15 mouse cellular contexts compared by ENCODE assay signal in the genomic region with DNA sequence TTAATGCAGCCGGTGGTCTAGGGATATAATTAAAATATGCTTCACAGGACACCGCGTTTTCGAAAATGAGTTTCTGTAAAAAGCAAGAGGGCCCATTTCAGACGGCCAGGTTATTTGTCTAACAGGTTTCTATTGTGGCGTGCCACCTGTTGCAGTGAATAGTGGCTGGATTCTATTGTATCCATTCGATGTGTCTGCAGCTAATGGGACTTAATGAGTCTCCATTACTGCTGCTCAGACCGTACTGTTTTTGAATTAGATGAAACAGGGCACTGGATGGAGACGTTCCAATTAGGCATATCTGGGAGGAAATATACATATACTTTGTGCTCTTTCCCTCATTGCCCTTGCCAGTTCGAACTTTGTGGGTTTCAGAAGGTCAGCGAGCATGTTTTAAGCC.
"Had no signal": no experiment of that assay in that cellular context is flagged by ENCODE, and none has a peak within 500 bp of the region (broad histone marks: within the 10 kb centered on the region; RNA-seq: fewer than 3 reads in every experiment).

No protein-coding gene starts in this region.

- H3K36me3 ChIP-seq: kidney, embryonic 15.5 days; limb, embryonic 15.5 days; liver, embryonic 12.5 days; midbrain, embryonic 12.5 days had no signal

- ATAC-seq: liver, embryonic 12.5 days; midbrain, embryonic 16.5 days had no signal

- H3K27ac ChIP-seq: kidney, embryonic 15.5 days; left cerebral cortex, adult 2 months; limb, embryonic 15.5 days; liver, embryonic 12.5 days; macrophage; midbrain, embryonic 12.5 days had no signal

- H3K4me1 ChIP-seq: kidney, embryonic 15.5 days; limb, embryonic 15.5 days; liver, embryonic 12.5 days had no signal

- H3K9ac ChIP-seq: kidney, embryonic 15.5 days; limb, embryonic 15.5 days; liver, embryonic 12.5 days; lung, embryonic 14.5 days; midbrain, embryonic 12.5 days had no signal

- H3K4me3 ChIP-seq: kidney, embryonic 15.5 days; left cerebral cortex, adult 2 months; limb, embryonic 15.5 days; liver, embryonic 12.5 days; megakaryocyte, embryonic 14.5 days; midbrain, embryonic 12.5 days had no signal

- H3K4me2 ChIP-seq: kidney, embryonic 15.5 days; limb, embryonic 15.5 days; liver, embryonic 12.5 days; lung, embryonic 14.5 days; midbrain, embryonic 12.5 days had no signal

- DNase-seq: kidney, adult 2 months; kidney, postnatal 14 days; lung, postnatal 14 days; right cerebral cortex, postnatal 4 days; spleen, adult 18-20 months; thymus, postnatal 36 days had no signal

- H3K9me3 ChIP-seq: kidney, embryonic 15.5 days; limb, embryonic 15.5 days; liver, embryonic 12.5 days; midbrain, embryonic 12.5 days had no signal

- H3K27me3 ChIP-seq: kidney, embryonic 15.5 days; limb, embryonic 15.5 days; liver, embryonic 12.5 days; megakaryocyte, embryonic 14.5 days; midbrain, embryonic 12.5 days had no signal
